Mouse (Mus musculus): Measurements from ENCODE around the gene Mrtfa. TPM values are rescaled to one million over a fixed set of nuclear protein-coding genes. Genes with fewer than 3 reads are reported as not detected.
"Not testable (repeated sequence)": the region's sequence is repeated elsewhere in the genome, so short reads cannot be mapped to it uniquely, and the experiment has no call there.

The Mrtfa gene
- 10 to 100 TPM; 56.9 to 79.7 TPM for total RNA-seq (2021)

DNA sequence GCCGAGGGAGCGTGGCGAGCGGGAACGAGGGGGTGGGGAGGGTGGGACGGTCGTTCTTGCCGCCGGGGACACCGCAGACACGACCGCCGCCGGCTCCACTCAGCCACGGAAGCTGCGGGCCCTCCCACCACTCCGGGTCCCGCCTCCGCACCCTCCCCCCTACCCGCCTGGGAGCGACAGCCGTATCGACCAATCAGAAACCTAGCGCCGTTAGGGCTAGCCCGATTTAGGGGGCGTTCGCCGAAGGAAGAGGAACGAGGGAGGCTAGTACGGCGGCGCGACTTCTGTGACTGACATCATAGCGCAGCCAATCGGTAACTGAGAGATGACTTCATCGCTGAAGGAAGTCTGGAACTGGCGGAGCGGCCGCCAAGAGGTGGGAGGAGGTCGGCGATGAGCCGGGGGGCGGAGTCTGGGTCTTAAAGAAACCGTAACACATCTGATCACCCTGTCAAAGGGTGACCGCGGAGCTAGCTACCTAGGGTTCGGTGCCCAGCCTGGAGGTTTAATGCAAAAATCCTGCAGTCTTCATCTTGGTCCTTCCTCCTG is at the start of gene Mrtfa:
Gene Mrtfa, minus strand, starts transcription at position 128 of the 549 bp plus-strand sequence.
- peak; percentile 99 for DNase-seq (ENCODE audit: low spot score in 2 of 2)
- intact Hi-C loops (cut with DNase I), result no loop called here

DNA sequence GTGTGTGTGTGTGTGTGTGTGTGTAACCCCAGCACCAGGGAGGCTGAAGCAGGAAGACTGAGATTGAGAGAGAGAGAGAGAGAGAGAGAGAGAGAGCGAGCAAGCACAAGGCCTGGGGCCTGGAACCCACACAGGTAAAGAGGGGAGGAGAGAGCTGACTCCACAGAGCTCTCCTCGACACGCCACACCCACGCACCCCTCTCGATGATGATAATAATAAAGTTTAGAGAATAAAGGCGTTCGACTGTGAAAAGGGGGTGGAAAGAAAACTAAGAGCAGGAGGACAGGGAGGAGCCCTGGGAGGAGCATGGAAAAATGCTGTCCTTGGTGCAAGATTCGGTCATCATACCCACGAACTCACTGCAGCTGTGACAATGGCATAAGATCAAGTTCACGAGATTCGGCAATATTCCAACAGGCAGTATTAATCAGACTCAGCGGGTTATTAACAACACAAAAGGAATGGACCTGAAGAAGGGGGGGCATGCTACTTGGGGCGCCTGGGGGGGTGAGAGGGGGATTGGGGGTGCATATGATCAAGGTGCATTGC is 49.3 kb upstream of the Mrtfa start:
- DNase-seq (ENCODE audit: low spot score in 2 of 2), result no peak
- intact Hi-C loops (cut with DNase I), result loop anchor here (5.0 kb wide), 2 partner anchors 62 to 97 kb away; no protein-coding TSS in a partner anchor

- DNase-seq (ENCODE audit: low spot score in 2 of 2), result no peak
Measured at GRCm38 (mm10) chr15:81239261-81239660, 48.7 kb upstream of the Mrtfa start.

DNA sequence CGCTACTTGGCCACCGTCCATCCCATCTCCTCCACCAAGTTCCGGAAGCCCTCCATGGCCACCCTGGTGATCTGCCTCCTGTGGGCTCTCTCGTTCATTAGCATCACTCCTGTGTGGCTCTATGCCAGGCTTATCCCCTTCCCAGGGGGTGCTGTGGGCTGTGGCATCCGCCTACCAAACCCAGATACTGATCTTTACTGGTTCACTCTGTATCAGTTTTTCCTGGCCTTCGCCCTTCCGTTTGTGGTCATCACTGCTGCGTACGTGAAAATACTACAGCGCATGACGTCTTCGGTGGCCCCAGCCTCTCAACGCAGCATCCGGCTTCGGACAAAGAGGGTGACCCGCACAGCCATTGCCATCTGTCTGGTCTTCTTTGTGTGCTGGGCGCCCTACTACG is 46.9 kb upstream of the Mrtfa start:
- intact Hi-C loops (cut with DNase I), result loop anchor here (5.0 kb wide), 2 partner anchors 65 to 100 kb away; no protein-coding TSS in a partner anchor
- no peak for DNase-seq (ENCODE audit: low spot score in 2 of 2)

More at GRCm38 (mm10) chr15:81239261-81239660, 48.7 kb upstream of the Mrtfa start:
- intact Hi-C loops (cut with DNase I), result loop anchor here (5.0 kb wide), 2 partner anchors 63 to 98 kb away; no protein-coding TSS in a partner anchor

DNA sequence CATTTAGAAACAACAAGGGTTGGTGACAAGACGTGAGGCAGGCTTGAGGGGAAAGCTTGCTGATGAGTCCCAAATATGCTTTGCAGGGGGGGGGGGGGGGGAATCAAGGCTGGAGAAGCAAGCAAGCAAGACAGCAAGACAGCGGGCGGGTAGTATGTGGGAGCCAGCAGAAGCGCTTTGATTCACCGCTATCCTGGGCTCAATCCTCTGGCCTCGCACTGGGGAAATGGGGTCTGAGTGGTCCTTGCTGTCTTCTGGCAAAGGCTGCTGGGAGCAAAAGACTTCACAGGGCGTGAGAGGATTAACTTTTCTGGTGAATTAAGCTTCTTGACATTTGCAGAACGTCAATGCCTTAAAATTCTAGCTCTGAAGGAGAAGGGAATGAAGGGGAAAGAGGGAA is 45.5 kb upstream of the Mrtfa start:
- no peak for DNase-seq (ENCODE audit: low spot score in 2 of 2)
- intact Hi-C loops (cut with DNase I), result loop anchor here (5.0 kb wide), 2 partner anchors 66 to 101 kb away; no protein-coding TSS in a partner anchor

- peak; percentile 78 to 82 for DNase-seq (ENCODE audit: low spot score in 2 of 2)
- intact Hi-C loops (cut with DNase I), result loop anchor here (5.0 kb wide), 2 partner anchors 67 to 102 kb away; no protein-coding TSS in a partner anchor
Measured at GRCm38 (mm10) chr15:81235086-81235920, 44.7 kb upstream of the Mrtfa start, which contains the start of gene Mchr1. Mchr1 (plus strand) TSS chr15:81235499.

GRCm38 (mm10) chr15:81231325-81231724 is 40.8 kb upstream of the Mrtfa start:
- intact Hi-C loops (cut with DNase I), result no loop called here
- DNase-seq (ENCODE audit: low spot score in 2 of 2), result no peak

- intact Hi-C loops (cut with DNase I), result no loop called here
- DNase-seq (ENCODE audit: low spot score in 2 of 2), result no peak
Measured at GRCm38 (mm10) chr15:81229791-81230190, 39.2 kb upstream of the Mrtfa start.

DNA sequence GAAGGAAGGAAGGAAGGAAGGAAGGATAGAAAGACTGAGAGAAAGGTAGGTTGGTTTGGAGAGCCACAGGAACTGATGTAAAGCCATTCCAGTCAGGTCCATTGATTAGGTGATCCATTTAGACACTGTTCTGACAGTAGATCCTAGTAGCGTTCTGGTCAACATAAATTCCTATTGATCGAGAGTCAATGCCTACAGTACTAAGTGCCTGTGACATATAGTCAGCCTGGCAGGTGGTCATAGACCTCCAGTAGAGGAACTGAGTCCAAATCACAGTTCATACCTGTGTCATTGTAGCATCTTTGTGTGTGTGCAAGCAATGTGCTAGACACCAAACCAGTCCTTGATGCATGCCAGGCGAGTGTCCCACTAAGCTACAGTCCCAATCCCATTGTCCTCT is 37.7 kb upstream of the Mrtfa start:
- intact Hi-C loops (cut with DNase I), result no loop called here
- DNase-seq (ENCODE audit: low spot score in 2 of 2), result no peak

- DNase-seq (ENCODE audit: low spot score in 2 of 2), result no peak
- intact Hi-C loops (cut with DNase I), result no loop called here
Measured at GRCm38 (mm10) chr15:81227275-81227674, 36.7 kb upstream of the Mrtfa start.

- no peak for DNase-seq (ENCODE audit: low spot score in 2 of 2)
- intact Hi-C loops (cut with DNase I), result no loop called here
Measured at GRCm38 (mm10) chr15:81226796-81227195, 36.2 kb upstream of the Mrtfa start.

GRCm38 (mm10) chr15:81225732-81226131 is 35.2 kb upstream of the Mrtfa start:
- no peak for DNase-seq (ENCODE audit: low spot score in 2 of 2)
- intact Hi-C loops (cut with DNase I), result no loop called here

- intact Hi-C loops (cut with DNase I), result no loop called here
- DNase-seq (ENCODE audit: low spot score in 2 of 2), result no peak
Measured at GRCm38 (mm10) chr15:81225016-81225415, 34.5 kb upstream of the Mrtfa start.

DNA sequence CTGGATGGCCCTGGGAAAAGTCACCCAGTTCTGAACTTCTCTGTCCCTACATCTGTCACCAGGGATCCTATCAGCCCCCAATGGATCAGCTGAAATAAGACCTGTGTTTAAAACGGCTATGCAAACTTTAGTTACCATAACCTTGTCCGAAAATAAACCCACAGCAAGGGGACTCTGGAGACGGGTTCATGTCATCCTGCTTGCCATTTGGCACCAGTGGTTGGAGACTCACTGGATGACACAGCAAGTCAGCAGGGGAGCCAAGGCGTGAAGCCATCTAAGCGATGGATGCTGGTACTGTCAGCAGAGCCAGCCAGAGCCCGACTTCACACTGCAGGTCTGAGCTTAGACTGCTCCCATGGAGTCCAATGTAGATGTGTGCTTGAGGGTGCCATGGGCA is 30.9 kb upstream of the Mrtfa start:
- no peak for DNase-seq (ENCODE audit: low spot score in 2 of 2)
- intact Hi-C loops (cut with DNase I), result no loop called here

- DNase-seq (ENCODE audit: low spot score in 2 of 2); intact Hi-C loops (cut with DNase I): not testable (repeated sequence)
Measured at GRCm38 (mm10) chr15:81220051-81220450, 29.5 kb upstream of the Mrtfa start.

- intact Hi-C loops (cut with DNase I), result no loop called here
- DNase-seq (ENCODE audit: low spot score in 2 of 2), result no peak
Measured at GRCm38 (mm10) chr15:81219054-81219453, 28.5 kb upstream of the Mrtfa start.

DNA sequence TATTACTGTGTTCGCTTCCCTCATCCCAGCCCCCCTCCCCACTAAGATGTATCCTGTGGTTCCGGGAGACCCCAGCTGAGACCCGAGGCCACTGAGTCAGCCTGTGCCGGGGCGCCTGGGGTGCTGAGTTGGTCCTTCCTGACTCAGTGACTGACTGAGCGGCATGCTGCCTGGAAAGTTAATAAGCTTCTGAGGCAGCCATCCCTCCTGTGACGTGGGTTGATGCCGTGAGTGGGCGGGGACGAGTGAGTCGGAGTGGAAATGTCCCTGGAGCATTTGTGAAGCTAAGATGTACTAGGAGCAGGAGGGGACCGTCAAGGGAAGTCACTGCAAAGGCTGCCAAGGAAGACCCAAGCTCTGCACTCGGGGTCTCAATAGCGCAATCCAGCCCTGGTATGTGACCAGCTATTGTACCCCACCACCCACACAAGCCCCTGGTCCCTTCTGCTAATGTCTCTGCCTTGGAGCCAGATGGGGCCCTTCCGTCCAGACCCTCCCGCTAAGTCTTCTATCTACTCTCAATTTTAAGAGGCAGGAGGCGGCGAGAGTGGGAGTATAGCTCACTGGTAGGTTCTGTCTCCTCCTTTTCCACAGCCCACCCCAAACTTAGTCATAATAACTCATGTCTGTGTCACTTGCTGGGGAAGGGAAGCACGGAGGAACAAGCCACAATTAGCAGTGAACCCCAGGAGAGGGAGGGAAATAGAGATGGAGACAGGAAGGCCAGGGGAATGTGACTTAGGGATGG is 26.5 kb upstream of the Mrtfa start:
- DNase-seq (ENCODE audit: low spot score in 2 of 2), result peak; percentile 77 to 80
- intact Hi-C loops (cut with DNase I), result no loop called here

DNA sequence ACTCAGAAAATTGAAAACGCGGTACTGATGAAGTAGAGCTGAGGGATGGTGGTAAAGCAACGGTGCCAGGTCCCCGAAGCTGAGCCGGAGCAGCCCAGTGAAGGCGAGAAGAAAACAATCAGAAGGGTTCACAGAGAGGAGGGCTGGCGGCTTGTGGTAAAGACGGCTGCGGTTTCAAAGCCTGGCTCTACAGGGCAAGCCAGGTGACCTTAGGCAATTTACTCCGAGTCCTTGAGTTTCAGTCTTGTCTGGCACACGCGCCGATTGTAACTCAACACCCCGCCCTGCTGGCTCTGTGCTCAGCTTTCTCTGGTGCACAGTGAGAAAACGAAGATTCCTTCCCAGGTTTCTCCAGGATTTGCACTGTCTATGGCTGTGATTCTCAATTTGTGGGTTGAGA is 22.4 kb upstream of the Mrtfa start:
- DNase-seq (ENCODE audit: low spot score in 2 of 2), result no peak
- intact Hi-C loops (cut with DNase I), result no loop called here

DNA sequence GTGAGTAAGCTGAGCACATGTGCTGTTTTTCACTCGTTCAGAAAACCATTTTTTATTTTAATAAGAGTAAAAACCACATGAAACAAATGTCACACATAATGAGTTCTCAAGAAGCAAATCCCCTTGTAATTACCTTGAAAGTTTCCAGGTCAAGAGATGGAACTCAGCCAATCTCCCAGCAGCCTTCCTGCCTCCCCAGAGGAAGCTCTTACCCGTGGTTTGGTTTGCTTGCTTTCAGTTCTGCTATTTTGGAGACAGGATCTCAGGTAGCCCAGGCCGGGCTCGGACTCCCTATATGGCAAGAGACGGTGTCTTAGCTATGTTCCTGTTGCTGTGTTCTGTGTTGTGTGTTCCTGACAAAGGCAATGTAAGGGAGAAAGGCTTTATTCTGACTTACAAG is 19.9 kb upstream of the Mrtfa start:
- no peak for DNase-seq (ENCODE audit: low spot score in 2 of 2)
- intact Hi-C loops (cut with DNase I), result no loop called here

GRCm38 (mm10) chr15:81202462-81202861 is 11.9 kb upstream of the Mrtfa start:
- DNase-seq (ENCODE audit: low spot score in 2 of 2), result no peak
- intact Hi-C loops (cut with DNase I), result no loop called here

All from left cerebral cortex, postnatal 36 days (tissue).